Mouse (Mus musculus): ENCODE results near the gene Maml2. TPM values are rescaled to one million over a fixed set of nuclear protein-coding genes. Genes with fewer than 3 reads are reported as not detected.

Maml2 gene
- 11.6 and 12.3 TPM in 2 replicates for polyA plus RNA-seq (2016; fragmentation: Nextera tagmentation; extraction: Ambion mirVana)

DNA sequence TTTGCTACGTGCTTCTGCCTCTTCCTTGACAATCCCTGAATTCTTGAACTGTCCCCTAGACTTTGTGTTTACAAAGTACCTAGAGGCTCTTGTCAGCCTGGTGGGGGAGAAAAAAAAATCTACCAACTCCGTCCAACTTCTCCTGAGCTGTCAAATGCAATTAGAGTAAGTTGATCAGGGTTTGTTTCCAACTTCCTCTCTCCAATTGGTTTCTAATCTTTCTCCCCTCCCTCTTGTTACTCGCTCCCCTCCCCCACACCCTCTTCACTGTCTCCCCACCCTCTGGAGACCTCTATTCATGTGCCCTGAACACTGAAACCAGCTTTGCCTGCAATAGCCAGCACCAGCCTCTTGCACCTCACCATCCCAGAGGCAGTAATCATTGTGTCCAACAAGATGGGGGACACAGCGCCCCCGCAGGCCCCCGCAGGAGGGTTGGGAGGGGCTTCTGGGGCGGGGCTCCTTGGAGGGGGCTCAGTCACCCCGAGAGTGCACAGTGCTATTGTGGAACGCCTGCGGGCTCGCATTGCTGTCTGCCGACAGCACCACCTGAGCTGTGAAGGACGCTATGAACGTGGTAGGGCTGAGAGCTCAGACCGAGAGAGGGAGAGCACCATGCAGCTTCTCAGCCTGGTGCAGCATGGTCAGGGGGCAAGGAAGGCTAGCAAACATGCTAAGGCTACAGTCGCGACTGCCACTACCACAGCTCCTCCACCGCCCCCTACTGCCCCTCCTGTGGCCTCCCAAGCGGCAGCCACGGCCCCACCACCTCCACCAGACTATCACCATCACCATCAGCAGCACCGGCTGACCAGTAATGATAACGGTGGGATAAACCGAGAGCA is at the start of gene Maml2:
Maml2 (plus strand) TSS at position 290 of the 845 bp plus-strand sequence.
- H3K4me3 ChIP-seq: peak within 1 kb of the TSS; percentile 67
- under 1% methylated on average over 23 of the region's 23 CpGs for WGBS
- peaks cover 48% of the 10 kb centered on the region for H3K4me1 ChIP-seq (replicated peaks)

DNA sequence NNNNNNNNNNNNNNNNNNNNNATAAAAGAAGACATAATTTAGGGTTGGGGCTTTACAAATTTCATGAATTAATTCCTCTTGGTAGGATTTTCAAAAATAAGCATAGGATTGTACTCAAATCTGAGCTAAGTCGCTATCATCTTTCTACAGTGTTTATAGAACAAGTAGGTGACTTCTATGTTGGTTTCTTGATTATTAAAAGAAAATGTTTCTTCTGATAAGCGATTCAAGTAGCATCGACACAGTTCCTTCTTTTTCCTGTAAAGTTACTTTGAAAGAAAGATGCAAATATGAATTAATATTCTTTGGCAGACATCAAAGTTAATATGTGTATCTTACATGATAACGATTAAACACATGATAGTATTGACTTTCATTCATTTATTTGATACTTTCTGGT is 49.7 kb upstream of the Maml2 start:
- ATAC-seq (ENCODE audit: insufficient number of reproducible peaks, low FRiP score): no peak
- Histone ChIP-seq H3K27me3 (replicated peaks) (no peaks in the 10 kb centered on the region), H3K9me3 (replicated peaks) (no peaks in the 10 kb centered on the region), H3K4me3 (no peak overlapping the region), H3K4me1 (replicated peaks) (peaks cover 15% of the 10 kb centered on the region), H3K4me2 (no peak overlapping the region), H3K9ac (no peak overlapping the region), H3K27ac (ENCODE audit: poor library complexity, severe bottlenecking) (no peak overlapping the region), H3K36me3 (0 out of 2 replicates have a peak, but pooled peaks cover 4% of the 10 kb centered on the region)
- WGBS: 92% methylated on average over 4 of the region's 4 CpGs

More for the DNA sequence above, at the start of gene Maml2:
- Histone ChIP-seq H3K36me3 (no peaks in the 10 kb centered on the region), H3K27ac (ENCODE audit: poor library complexity, severe bottlenecking) (peak within 1 kb of the TSS; percentile 87), H3K9ac (peak within 1 kb of the TSS; percentile 82), H3K4me2 (peak within 1 kb of the TSS; percentile 94), H3K9me3 (replicated peaks) (no peaks in the 10 kb centered on the region), H3K27me3 (replicated peaks) (no peaks in the 10 kb centered on the region)
- peak; percentile 62 for ATAC-seq (ENCODE audit: insufficient number of reproducible peaks, low FRiP score)

GRCm38 (mm10) chr9:13251251-13251650 is 46.5 kb upstream of the Maml2 start:
- Histone ChIP-seq H3K36me3 (0 out of 2 replicates have a peak, but pooled peaks cover 6% of the 10 kb centered on the region), H3K27me3 (replicated peaks) (no peaks in the 10 kb centered on the region), H3K9me3 (replicated peaks) (no peaks in the 10 kb centered on the region), H3K4me2 (no peak overlapping the region), H3K27ac (ENCODE audit: poor library complexity, severe bottlenecking) (no peak overlapping the region), H3K4me3 (no peak overlapping the region), H3K9ac (no peak overlapping the region), H3K4me1 (replicated peaks) (peaks cover 6% of the 10 kb centered on the region; the same call in 1 of the 2 replicates)
- 81% methylated on average over 2 of the region's 2 CpGs for WGBS
- no peak for ATAC-seq (ENCODE audit: insufficient number of reproducible peaks, low FRiP score)

DNA sequence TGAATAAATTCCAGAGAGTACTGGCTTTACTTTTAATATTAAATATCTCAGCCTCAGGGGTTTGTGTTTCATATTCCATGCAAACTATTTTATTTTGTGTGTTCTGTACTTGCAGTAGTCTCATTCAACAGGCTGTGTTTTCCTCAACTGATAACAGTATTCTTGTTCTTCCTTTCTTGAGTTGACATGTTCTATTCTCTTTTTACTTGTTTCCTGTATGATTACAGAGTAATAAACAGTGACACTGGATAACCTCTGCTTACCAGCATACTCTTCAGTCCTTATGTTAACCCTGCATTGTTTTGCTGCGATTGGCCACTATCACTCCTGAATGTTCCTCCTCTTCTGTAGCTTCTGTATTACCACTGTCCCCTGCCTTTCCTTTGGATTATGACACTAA is 41.0 kb upstream of the Maml2 start:
- Histone ChIP-seq H3K27ac (ENCODE audit: poor library complexity, severe bottlenecking) (no peak overlapping the region), H3K27me3 (replicated peaks) (no peaks in the 10 kb centered on the region), H3K9ac (no peak overlapping the region), H3K36me3 (0 out of 2 replicates have a peak, but pooled peaks cover 6% of the 10 kb centered on the region), H3K4me1 (replicated peaks) (no peaks in the 10 kb centered on the region), H3K4me2 (no peak overlapping the region), H3K9me3 (replicated peaks) (no peaks in the 10 kb centered on the region), H3K4me3 (no peak overlapping the region)
- no peak for ATAC-seq (ENCODE audit: insufficient number of reproducible peaks, low FRiP score)
- WGBS: 76% methylated on average over 1 of the region's 1 CpGs

DNA sequence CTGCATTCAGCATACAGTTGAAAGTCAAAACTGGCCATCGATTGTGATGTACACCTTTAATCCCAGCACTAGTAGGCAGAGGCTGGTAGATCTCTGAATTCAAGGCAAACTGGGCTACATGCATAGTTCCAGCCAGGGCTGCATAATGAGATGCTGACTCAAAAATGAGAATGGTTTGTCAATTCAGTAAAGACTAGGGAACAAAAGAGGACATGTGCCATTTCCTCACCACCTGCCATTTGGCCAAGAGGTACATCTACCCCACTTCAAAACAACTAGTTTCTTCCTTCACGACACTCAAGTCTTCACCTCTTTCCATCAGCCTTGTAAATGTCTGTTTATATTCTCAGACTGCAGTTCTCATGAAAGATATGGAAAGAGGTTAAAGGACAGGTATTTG is 39.6 kb upstream of the Maml2 start:
- Histone ChIP-seq H3K9me3 (replicated peaks) (no peaks in the 10 kb centered on the region), H3K4me2 (no peak overlapping the region), H3K27ac (ENCODE audit: poor library complexity, severe bottlenecking) (no peak overlapping the region), H3K27me3 (replicated peaks) (no peaks in the 10 kb centered on the region), H3K36me3 (0 out of 2 replicates have a peak, but pooled peaks cover 3% of the 10 kb centered on the region), H3K9ac (no peak overlapping the region), H3K4me1 (replicated peaks) (no peaks in the 10 kb centered on the region), H3K4me3 (no peak overlapping the region)
- no peak for ATAC-seq (ENCODE audit: insufficient number of reproducible peaks, low FRiP score)
- 87% methylated on average over 2 of the region's 2 CpGs for WGBS

- 31% methylated on average over 3 of the region's 3 CpGs for WGBS
- no peak overlapping the region for H3K4me3 ChIP-seq
- ATAC-seq (ENCODE audit: insufficient number of reproducible peaks, low FRiP score): no peak
- H3K4me1 ChIP-seq (replicated peaks): no peaks in the 10 kb centered on the region
- H3K27me3 ChIP-seq (replicated peaks): no peaks in the 10 kb centered on the region
- H3K9me3 ChIP-seq (replicated peaks): no peaks in the 10 kb centered on the region
- H3K9ac ChIP-seq: no peak overlapping the region
- H3K36me3 ChIP-seq: no peaks in the 10 kb centered on the region
- no peak overlapping the region for H3K27ac ChIP-seq (ENCODE audit: poor library complexity, severe bottlenecking)
- no peak overlapping the region for H3K4me2 ChIP-seq
Measured at GRCm38 (mm10) chr9:13260980-13261379, 36.8 kb upstream of the Maml2 start.

DNA sequence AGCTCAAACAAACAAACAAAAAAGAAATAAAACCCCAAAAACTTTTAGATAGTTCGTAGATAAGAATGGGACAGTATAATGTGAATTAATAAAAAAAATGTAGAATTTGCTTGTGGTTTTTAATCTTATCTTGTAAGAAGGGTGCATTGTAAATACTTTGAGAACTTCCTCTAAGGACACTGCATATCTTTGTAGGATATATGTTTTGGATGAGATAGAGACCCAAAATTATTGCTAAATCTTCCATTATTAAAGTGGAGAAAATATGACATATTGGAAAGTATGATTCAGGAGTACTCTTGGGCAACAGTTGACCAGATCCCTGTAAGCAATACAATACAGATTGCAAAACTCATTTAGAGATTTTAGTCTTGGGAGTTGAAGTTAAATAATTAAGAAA is 24.5 kb upstream of the Maml2 start:
- H3K4me3 ChIP-seq: no peak overlapping the region
- H3K27ac ChIP-seq (ENCODE audit: poor library complexity, severe bottlenecking): no peak overlapping the region
- no peaks in the 10 kb centered on the region for H3K27me3 ChIP-seq (replicated peaks)
- H3K36me3 ChIP-seq: no peaks in the 10 kb centered on the region
- ATAC-seq (ENCODE audit: insufficient number of reproducible peaks, low FRiP score): no peak
- 69% methylated on average over 1 of the region's 1 CpGs for WGBS
- no peak overlapping the region for H3K9ac ChIP-seq
- no peaks in the 10 kb centered on the region for H3K4me1 ChIP-seq (replicated peaks)
- H3K9me3 ChIP-seq (replicated peaks): no peaks in the 10 kb centered on the region
- H3K4me2 ChIP-seq: no peak overlapping the region

DNA sequence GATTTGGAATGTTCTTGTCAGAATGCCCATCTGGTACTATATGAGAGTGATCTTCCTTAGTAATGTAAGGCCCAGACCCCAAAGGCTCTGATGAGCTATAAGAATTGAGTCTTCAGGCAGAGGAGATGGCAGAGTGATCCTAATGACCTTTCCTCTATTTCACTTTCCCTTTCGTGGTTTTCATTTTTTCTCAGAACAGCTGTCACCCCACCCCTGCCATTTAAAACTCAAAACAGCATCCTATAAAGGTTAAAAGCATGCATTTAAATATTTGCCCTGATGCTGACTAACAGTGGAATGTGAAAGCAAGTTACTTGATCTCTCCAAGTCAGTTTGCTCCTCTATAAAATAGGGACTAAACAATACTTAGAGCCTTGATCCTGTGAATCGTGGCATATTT is 10.3 kb upstream of the Maml2 start:
- Histone ChIP-seq H3K9me3 (replicated peaks) (no peaks in the 10 kb centered on the region), H3K36me3 (no peaks in the 10 kb centered on the region), H3K4me3 (no peak overlapping the region), H3K9ac (no peak overlapping the region), H3K4me1 (replicated peaks) (no peaks in the 10 kb centered on the region), H3K4me2 (no peak overlapping the region), H3K27ac (ENCODE audit: poor library complexity, severe bottlenecking) (no peak overlapping the region), H3K27me3 (replicated peaks) (no peaks in the 10 kb centered on the region)
- ATAC-seq (ENCODE audit: insufficient number of reproducible peaks, low FRiP score): no peak
- 73% methylated on average over 2 of the region's 2 CpGs for WGBS

DNA sequence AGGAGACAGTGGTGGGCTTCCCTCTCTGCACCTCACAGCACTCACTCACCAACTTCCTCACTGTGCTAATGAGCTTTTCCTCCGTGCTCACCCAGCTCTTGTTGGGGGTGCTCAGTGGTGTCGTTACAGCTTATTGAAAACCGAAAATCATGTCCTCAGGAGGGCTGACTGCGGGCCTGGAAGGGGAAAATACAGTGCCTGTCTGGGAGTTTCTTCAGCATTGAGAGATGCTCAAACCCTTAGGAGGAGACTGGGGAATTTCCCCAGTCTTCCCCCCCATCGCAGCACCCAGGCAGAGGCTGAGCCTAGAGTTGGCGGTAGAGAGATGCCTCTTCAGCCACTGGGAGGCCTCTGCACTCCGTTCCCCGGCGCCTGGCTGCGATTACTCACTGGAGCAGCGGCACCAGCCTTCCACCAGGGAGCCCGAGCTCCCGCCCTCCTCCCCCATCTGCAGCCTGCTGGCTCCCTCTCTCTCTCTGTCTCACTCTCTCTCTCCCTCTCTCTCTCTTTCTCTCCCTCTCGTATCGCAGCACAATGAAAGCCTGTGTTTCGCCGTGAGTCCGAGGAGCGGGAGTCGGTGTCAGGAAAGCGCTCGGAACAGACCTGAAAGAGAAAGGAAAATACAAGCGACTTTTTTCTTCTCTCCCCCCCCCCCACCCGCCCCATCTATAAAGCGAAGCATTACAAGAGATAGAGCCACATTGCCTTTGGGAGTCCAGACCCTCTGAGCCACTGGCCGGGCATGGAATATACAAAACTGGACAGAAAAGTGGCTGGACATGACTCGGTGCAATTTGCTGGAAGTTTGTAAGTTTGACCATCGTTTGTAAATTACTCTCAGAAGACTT is 1.3 kb upstream of the Maml2 start:
- Histone ChIP-seq H3K27me3 (replicated peaks) (no peaks in the 10 kb centered on the region), H3K9ac (peak overlapping the region; percentile 82), H3K27ac (ENCODE audit: poor library complexity, severe bottlenecking) (peak overlapping the region; percentile 87), H3K4me1 (replicated peaks) (peaks cover 38% of the 10 kb centered on the region), H3K4me2 (peak overlapping the region; percentile 94), H3K9me3 (replicated peaks) (no peaks in the 10 kb centered on the region), H3K4me3 (peak overlapping the region; percentile 67), H3K36me3 (no peaks in the 10 kb centered on the region)
- ATAC-seq (ENCODE audit: insufficient number of reproducible peaks, low FRiP score): peak; percentile 89
- WGBS: under 1% methylated on average over 28 of the region's 28 CpGs

- H3K27ac ChIP-seq (ENCODE audit: poor library complexity, severe bottlenecking): peak overlapping the region; percentile 87
- 0% methylated on average over 12 of the region's 12 CpGs for WGBS
- peaks cover 44% of the 10 kb centered on the region for H3K4me1 ChIP-seq (replicated peaks)
- H3K4me2 ChIP-seq: peak overlapping the region; percentile 94
- H3K9me3 ChIP-seq (replicated peaks): no peaks in the 10 kb centered on the region
- peak overlapping the region; percentile 82 for H3K9ac ChIP-seq
- no peak for ATAC-seq (ENCODE audit: insufficient number of reproducible peaks, low FRiP score)
- no peaks in the 10 kb centered on the region for H3K27me3 ChIP-seq (replicated peaks)
- H3K36me3 ChIP-seq: no peaks in the 10 kb centered on the region
- H3K4me3 ChIP-seq: peak overlapping the region; percentile 67
Measured at GRCm38 (mm10) chr9:13297122-13297667, 562 bp upstream of the Maml2 start.

DNA sequence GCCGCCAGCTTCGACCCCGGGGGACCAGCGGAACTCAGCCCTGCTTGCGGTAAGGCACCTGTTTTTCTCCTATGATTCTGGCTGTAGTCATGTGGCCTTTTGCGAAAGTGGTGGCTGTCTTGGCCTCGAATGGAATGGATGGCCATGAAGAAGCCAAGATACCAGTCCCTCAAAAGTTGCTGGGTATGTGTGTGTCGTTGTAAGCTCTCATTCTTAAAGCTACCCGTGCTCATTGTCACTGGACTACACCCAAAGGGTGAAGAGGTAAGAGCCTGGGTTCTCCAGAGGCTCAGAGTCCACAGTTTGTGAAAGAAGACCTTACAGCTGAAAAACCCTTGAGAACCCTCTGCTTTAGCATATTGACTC is 739 bp downstream of the Maml2 start:
- ATAC-seq (ENCODE audit: insufficient number of reproducible peaks, low FRiP score): no peak
- Histone ChIP-seq H3K4me2 (peak overlapping the region; percentile 94), H3K27ac (ENCODE audit: poor library complexity, severe bottlenecking) (peak overlapping the region; percentile 87; the same call in 1 of the 2 replicates), H3K4me3 (peak overlapping the region; percentile 67), H3K9ac (peak overlapping the region; percentile 82), H3K9me3 (replicated peaks) (no peaks in the 10 kb centered on the region), H3K27me3 (replicated peaks) (no peaks in the 10 kb centered on the region), H3K4me1 (replicated peaks) (peaks cover 55% of the 10 kb centered on the region), H3K36me3 (no peaks in the 10 kb centered on the region)
- 18% methylated on average over 9 of the region's 9 CpGs for WGBS

All from heart, embryonic 12.5 days (tissue).